Mouse (Mus musculus): ENCODE data around the gene Tbc1d2.

- no peak for TF ChIP-seq CTCF (IDR thresholded peaks at IDR 0.05)
- TF ChIP-seq POLR2A (IDR thresholded peaks at IDR 0.05; ENCODE audit: insufficient read depth, low read depth, low read length): no peak
Measured at GRCm38 (mm10) chr4:46605451-46605850, 44.6 kb downstream of the Tbc1d2 start.
